Mouse (Mus musculus): ENCODE results near the gene Sec16b. TPM values are rescaled to one million over a fixed set of nuclear protein-coding genes. Genes with fewer than 3 reads are reported as not detected.
A peak's percentile ranks its signal among the peaks of the same experiment; 100 is the strongest.

Sec16b gene
- total RNA-seq, 2 experiments from 2014 or later = 2.3 TPM

GRCm38 (mm10) chr1:157513559-157513958 lies 7.0 kb downstream of the Sec16b start:
- DNase-seq = no peak

- no peak for DNase-seq
Observed at GRCm38 (mm10) chr1:157514298-157514697, 7.8 kb downstream of the Sec16b start.

GRCm38 (mm10) chr1:157516838-157517808 lies 10.6 kb downstream of the Sec16b start:
- no peak for DNase-seq

- DNase-seq = peak; percentile 42
Observed at GRCm38 (mm10) chr1:157518111-157518523, 11.6 kb downstream of the Sec16b start.

- DNase-seq = no peak
Observed at GRCm38 (mm10) chr1:157519396-157519795, 12.9 kb downstream of the Sec16b start.

GRCm38 (mm10) chr1:157522322-157522721 lies 15.8 kb downstream of the Sec16b start:
- no peak for DNase-seq

GRCm38 (mm10) chr1:157524775-157525174 lies 18.2 kb downstream of the Sec16b start:
- no peak for DNase-seq

GRCm38 (mm10) chr1:157525692-157526354 lies 19.3 kb downstream of the Sec16b start:
- DNase-seq = no peak

GRCm38 (mm10) chr1:157526625-157527024 lies 20.1 kb downstream of the Sec16b start:
- no peak for DNase-seq

GRCm38 (mm10) chr1:157532826-157533460 lies 26.4 kb downstream of the Sec16b start:
- no peak for DNase-seq

- DNase-seq = no peak
Observed at GRCm38 (mm10) chr1:157535571-157535970, 29.0 kb downstream of the Sec16b start.

- peak; percentile 60 for DNase-seq
Observed at GRCm38 (mm10) chr1:157536471-157536870, 29.9 kb downstream of the Sec16b start.

- DNase-seq = peak; percentile 37
Observed at GRCm38 (mm10) chr1:157537636-157538035, 31.1 kb downstream of the Sec16b start.

- no peak for DNase-seq
Observed at GRCm38 (mm10) chr1:157545056-157545455, 38.5 kb downstream of the Sec16b start.

GRCm38 (mm10) chr1:157547658-157548057 lies 41.1 kb downstream of the Sec16b start:
- no peak for DNase-seq

GRCm38 (mm10) chr1:157549721-157550120 lies 43.2 kb downstream of the Sec16b start:
- no peak for DNase-seq

- DNase-seq = peak; percentile 62
Observed at GRCm38 (mm10) chr1:157552749-157553451, 46.4 kb downstream of the Sec16b start.

GRCm38 (mm10) chr1:157554163-157554562 lies 47.6 kb downstream of the Sec16b start:
- no peak for DNase-seq

GRCm38 (mm10) chr1:157554686-157555530 lies 48.4 kb downstream of the Sec16b start:
- no peak for DNase-seq

- DNase-seq = no peak
Observed at GRCm38 (mm10) chr1:157555738-157556137, 49.2 kb downstream of the Sec16b start.

GRCm38 (mm10) chr1:157556439-157556838 lies 49.9 kb downstream of the Sec16b start:
- DNase-seq = no peak
